Mouse (Mus musculus): ENCODE data around the gene Dbndd1.
"Not testable (repeated sequence)": the region's sequence is repeated elsewhere in the genome, so short reads cannot be mapped to it uniquely, and the experiment has no call there.

The Dbndd1 gene

DNA sequence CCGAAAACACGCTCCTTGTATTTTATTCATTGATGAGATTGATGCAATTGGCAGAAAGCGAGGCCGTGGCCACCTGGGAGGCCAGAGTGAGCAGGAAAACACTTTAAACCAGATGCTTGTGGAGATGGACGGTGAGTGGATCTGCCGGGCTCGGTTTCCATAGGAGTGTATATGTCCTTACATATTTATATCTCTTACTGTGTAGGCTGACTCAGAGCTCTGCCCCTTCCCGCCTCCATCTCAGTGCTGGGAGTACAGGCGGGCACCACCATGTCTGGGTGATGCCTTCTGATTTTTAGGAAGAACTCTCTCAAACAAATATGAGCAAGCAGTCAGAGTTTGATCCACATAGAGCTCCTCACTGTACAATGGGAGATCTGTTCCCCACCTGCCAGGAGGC, 22.4 kb downstream of the Dbndd1 start:
- DNase-seq (ENCODE audit: low spot score) = no peak

DNA sequence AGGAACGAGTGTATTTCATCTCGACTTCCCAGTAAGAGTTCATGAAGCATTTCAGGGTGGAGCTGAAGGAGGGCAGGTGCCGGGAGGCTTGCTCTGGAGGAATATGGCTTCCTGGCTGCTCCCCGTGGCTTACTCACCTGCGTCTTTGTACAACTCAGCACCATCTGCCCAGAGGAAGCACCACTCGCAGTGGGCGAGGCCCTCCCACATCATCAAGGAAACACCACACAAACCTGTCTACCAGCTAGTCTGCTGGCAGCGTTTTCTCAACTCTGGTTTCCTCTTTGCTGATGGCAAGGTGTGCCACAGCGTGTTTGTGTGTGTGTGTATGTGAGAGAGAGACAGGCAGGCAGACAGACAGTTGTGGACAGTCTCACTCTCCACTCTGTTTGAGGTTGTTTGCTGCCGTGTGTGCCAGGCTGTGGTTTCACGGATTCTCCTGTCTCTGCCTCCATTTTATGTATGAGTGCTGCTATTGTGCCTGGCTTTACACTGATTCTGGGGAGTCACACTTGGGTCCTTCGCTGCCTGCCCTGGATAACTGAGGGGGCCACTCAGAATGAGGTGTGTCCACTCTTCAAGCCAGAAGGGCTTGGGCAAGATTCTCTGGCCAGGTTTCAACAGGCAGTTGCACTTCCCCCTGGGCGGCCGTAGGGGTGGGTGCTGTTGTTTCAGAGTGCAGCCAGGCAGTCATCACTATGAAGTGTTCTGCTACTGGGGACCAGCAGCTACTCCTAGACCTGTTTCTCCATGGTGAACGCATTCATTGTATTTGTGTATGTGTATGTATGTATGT, 23.8 kb downstream of the Dbndd1 start:
- no peak for DNase-seq (ENCODE audit: low spot score)

DNA sequence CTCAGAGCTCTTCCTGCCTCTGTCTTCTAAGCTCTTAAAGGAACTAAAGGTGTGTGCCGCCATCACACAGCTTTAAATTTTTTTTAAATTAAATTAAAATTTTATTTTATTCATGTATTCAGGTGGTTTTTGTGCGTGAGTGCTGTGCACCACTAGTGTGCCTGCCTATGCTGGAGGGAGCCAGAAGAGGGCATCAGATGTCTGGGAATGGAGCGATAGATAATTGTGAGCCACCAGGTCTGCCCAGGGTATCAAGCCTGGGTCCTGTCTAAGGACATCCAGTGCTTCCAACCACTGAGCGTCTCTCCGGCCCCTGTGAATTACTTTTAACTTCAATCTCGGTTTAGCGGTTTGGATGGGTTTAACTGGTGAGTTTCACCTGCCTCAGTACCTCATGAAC, 32.6 kb downstream of the Dbndd1 start:
- DNase-seq (ENCODE audit: low spot score) = no peak

DNA sequence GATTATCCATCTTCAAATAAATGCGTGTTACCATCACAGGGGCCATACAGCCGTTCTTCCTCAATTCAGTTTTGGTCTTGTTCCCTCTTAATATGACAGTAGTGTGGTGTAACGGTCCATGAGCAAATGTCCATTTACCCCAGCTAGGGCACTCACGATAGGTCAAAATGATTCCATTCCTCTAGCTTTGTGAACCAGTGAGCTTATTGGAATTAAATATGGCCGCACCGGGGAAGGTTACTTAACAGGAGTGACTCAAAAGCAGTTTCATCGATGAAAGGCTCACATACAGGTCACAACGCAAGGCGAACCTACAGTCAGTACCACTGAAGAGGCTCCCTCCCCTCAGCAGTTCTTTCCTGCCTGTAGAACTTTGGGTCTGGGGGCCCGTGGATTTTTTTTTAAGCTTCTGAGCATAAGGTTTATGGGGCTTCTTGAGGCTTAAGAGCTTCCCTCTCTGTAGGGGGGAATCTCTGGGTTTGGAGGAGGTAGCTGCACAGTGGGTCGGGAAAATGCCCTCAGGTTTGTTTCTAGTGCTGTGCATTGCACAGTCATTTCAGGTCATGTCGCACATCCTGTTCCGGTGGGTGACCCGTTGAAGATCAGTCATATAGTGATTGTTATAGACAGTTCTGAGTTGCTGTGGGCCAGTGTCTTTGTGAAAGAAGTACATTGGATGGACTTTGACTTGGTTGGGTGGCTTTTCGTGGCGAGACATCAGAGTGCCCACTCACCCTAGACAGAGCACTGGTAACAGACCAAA, 36.6 kb downstream of the Dbndd1 start:
- peak; percentile 34 for DNase-seq (ENCODE audit: low spot score)

DNA sequence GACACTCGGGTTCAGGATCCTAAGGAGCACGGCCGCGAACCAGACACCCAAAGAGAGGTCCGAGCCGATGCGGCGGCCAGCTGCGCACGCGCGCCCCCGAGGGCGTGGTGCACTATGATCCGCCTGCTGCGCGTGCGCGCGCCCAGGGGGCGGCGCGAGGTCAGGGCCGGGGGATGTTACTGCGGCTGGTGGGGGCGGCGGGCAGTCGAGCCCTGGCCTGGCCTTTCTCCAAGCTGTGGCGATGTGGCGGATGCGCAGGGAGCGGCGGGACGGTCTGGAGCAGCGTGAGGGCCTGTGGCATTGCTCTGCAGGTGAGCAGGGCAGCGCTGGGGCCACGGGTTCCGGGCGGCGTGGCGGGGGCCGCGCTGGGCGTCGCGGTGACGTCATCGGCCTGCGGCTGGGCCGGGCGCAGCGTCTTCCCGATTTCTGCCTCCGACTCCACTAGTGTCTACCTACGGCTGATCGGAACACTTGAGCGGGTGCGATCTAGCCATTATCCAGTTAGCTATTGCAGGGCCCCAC, 37.5 kb downstream of the Dbndd1 start, which contains the start of gene Afg3l1:
Afg3l1 (plus strand) TSS at position 167 of the 522 bp plus-strand sequence.
- peak; percentile 76 for DNase-seq (ENCODE audit: low spot score)

DNA sequence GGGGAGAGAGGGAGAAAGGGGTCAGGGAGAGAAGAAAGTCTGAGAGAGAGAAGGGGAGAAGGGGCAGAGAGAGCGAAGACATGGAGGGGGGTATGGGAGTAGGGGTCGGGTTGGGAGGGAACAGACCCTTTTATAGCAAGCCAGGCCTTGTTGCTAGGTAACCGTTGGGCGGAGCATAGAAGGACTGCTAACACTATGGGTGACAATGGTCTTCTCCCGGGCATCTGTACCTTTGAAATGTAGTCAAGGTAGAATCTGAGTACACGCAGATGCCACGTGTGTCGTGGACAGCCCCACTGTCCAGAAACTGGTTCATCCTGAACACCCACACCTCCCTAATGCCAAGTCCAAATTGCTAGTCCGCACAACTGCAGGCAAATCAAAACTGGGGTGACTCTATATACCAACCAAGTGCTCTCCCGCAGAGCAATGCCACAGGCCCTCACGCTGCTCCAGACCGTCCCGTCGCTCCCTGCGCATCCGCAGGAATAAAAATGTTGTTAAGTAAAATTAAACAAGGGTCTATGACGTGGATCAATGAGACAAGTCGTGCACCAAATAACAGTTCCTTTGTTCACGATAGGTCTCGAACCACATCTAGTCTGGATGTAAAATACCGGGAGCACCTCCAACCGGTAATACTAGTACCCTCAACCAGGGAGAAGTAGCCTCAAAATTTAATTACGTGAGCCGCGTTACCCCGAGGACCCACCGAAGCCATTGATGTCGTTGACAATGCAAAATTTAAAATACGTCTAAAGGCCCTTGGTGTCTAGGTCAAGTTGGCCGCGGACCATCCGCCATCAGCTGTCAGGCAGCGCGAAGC, 38.1 kb downstream of the Dbndd1 start:
- no peak for DNase-seq (ENCODE audit: low spot score)

DNA sequence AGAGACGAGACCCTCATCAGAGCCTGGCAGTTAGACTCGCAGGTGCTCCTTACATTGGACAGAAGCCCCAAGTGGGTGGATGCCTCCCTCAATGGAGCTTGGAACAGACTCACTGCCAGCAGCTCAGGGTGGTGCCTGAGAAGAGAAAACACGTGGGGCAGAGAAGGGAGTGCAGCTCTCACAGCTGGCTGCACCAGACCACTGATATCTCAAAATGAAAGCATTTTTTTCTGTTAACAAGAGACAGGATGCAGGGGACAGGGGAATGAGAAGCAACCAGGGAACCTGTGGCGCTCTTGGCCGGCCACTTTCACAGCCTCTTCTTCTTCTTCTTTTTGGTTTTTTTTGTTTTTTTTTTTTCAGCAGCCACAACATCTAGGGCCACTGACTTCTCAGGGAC, 40.7 kb downstream of the Dbndd1 start:
- DNase-seq (ENCODE audit: low spot score) = not testable (repeated sequence)

DNA sequence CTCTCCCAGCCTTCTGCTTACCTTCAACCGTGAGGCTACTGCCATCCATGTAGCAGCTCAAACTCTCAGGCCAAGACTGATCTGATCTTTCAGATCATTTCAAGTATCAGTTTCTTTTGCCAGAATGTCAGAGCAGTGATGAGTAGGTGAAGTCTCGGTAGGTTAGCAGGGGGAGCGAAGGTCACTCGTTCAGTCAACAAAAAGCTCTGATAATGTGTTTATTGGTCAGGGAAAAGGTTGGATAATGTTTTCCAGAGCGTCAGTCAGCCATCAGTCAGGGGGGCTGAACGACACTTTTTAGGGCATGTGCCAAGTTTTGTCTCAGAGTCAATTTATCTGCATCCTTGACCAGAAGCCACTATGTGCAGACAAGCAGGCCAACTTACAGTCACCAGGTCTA, 42.3 kb downstream of the Dbndd1 start:
- DNase-seq (ENCODE audit: low spot score) = not testable (repeated sequence)

DNA sequence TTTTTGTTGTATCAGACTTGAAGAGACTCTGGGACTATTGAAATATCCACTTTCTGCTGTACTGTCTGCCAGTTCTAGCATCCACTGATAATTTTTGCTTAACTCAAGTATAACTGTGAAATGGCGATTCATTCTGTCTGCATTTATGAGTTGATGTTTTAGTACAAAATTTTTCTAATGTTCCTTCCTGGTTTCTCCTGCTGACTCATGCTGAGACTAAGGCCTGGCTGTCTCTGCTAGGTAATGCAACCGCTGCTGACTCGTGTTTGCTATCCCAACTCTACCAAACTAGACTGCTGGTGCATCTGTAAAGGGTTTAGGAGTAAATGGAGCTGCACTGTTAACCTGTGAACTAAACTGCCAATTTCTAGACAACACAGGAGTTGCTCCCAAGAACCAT, 47.8 kb downstream of the Dbndd1 start:
- DNase-seq (ENCODE audit: low spot score) = no peak

DNA sequence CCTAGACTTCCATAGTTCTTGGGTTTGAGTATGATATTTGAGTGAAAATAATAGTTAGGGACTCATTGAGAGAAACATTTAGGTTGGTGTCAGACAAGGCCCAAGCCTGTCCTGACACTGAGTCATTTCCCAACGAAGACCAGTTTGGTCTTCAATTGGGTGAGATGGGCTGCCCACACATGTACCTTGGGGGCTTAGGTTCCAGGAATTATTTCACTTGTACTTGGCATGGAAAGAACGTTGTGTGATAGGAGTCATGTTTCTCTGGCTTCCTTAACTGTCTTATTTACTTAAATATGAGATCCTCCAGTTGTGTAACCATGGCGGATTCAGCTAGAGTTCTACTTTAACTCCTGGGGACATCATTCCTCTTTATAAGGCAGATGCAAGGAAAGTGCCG, 51.6 kb downstream of the Dbndd1 start:
- DNase-seq (ENCODE audit: low spot score) = peak; percentile 34
